Mouse (Mus musculus): ENCODE results near the gene Foxf2.

Gene Foxf2

DNA sequence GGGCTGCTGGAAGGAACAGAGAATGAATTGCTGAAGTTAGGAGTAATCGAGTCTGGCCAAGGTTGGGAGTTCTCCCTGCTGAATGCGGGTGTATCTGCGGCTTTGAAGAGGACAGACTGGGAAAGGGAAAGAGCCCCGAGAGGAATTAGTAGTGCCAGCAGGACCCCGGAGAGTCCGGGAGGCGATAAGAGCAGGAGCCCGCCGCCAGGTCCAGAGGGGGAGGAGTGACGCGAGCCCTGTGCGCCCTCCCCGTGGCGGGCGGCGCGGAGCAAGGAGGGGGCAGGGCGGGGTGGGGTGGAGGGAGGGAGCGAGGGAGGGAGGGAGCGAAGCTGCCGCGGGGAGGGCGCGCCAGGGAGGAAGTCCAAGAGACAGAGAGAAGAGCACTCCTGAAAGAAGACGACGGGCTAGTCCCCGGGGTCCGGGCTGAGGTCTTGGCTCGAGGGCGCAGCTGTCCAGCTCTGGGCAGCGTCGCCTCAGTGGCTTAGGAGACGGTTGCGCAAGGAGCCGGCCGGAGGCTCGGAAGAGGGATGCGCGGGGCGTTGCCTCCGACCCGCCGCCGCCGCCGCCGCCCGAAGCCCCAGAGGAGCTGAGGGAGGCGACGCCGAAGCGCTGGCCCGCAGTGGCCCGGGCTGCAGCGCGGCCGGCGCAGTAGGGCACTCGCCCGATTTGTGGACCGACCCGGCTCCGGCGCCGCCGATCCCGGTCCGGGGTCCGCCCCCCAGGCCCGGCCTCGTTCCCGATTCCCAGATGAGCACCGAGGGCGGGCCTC is at the start of gene Foxf2:
Gene Foxf2, plus strand, starts transcription at position 484 of the 769 bp plus-strand sequence.
- in situ Hi-C loops (cut with MboI, MseI), result loop anchor here (5.0 kb wide), 4 partner anchors 63 to 1068 kb away; no protein-coding TSS in a partner anchor

DNA sequence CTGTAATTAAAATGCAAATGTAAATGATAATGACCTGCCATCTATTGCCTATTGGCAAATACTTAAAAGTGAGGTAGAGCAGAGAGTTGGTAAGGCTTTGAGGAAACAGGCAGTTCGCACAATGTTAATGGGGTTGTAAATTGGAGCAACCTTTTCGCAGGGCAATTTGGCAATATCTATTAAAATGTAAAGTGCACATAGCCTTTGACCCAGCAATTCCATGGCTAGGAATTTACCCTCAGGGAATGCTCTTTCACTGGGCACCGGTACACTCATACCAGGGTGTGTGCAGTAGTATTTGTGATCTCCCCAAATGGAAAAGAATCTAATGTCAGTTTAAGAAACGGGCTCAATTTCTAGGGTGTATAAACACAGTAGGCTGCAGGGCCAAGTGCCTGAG is 48.9 kb upstream of the Foxf2 start:
- in situ Hi-C loops (cut with MboI, MseI), result no loop called here

DNA sequence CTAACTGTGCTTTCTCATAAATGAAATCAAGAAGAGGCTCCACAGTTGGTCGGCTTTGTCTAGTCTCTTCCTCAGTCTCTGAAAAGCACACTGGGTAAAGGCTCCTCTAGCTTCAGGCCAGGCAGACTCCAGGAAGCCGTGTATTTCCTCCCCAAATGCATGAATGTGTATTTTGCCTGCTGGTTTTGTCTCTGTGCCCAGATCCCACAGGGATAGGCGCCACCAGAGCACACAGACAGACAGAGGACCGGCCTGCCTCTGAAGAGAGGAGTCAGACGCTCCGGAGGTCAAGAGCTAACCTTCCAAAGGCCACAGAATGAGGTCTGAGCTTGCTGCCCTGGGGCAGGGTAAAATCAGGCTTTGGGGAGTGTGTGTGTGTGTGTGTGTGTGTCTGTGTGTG is 48.0 kb upstream of the Foxf2 start:
- in situ Hi-C loops (cut with MboI, MseI), result no loop called here

DNA sequence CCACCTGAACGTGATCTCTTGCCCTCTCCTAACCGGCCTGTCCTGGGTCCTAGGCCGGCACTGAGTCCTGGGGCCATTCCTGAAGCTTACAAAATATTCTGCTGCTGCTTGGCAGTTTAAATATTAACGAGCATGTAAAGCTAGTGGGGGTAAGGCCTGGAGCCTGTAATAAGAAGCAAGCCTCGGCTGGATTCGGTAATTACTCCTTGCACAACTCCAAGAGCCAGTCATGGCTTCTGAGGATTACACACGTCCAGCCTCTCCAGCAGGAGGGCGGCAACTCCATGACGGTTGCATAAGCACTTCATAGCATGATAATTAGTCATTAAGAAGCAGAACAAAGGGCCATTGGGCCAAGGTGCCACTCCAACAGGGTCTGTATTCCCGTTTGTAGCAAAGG is 47.2 kb upstream of the Foxf2 start:
- in situ Hi-C loops (cut with MboI, MseI), result no loop called here

DNA sequence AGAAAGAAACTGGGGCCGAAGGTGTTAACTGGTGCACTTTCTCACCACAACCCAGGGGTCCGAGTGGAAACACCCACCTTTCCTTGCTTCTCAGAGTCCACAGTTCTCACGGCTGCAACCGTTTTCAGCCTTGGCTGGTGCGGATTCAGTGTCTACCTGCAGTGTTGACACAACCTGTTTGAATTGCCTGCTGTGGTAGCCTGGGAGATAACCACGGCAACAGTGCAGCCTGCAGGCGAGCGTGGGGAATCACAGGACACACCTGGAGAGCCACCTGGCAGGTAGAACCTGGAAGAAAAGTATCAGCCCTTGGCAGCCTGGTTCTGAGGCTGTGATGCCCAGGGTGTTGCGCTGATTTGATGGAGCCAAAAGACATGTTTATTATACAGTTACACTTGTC is 45.8 kb upstream of the Foxf2 start:
- in situ Hi-C loops (cut with MboI, MseI), result no loop called here

DNA sequence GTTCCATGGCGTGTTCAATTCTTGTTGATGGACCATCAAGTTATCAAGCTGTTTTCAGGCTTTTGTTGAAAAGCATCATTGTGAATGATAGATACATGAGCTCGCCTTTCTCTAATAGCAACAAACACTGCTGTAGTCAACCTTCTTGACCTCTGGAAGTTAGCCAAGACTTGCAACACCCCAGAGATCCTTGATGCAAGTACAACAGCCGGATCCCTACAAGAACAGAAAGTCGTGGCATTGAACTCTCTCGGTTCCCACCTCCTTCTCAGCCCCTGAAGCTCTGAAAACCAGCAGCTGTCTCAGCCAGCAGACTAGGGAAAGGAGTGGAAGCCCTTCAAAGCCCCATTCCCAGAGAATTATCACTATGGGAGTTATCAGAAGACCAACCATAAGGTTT is 38.3 kb upstream of the Foxf2 start:
- in situ Hi-C loops (cut with MboI, MseI), result no loop called here

DNA sequence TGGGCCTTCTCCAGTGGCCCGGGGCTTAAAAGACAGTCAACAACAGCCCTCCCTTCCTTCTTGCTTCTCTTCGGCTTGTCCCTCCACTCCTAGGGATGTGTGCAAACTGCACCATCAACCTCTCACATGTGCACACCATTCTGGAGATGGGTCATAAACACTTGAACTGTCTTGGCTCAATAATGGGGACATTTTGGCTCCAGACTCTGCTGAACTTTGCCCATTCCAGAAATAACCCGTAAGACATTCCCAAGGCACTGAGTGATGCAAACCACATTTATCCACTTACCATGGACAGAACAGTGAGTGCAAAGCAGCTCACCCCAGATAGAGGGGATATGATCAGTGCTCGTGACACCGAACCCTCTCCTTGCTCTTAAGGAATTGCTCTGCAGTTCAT is 26.0 kb upstream of the Foxf2 start:
- in situ Hi-C loops (cut with MboI, MseI), result no loop called here

DNA sequence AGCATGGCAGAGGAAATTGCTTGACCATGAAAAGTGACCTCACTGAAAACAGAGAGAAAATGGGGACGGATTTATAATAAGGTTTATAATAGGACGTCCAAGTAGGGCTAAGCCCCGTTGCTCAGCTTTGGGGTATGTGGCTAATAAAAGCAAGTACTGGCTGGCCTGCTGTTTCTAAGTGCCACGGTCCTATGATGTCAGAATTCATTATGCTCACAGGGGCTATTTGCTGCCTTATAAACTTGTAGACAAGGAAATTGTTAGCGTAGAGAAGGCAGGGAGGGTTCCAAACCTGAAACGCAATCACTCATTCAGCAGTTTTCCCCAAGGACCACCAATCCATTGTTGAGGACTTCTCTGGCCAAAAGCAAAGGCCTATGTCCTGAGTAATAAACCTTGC is 21.7 kb upstream of the Foxf2 start:
- in situ Hi-C loops (cut with MboI, MseI), result no loop called here

DNA sequence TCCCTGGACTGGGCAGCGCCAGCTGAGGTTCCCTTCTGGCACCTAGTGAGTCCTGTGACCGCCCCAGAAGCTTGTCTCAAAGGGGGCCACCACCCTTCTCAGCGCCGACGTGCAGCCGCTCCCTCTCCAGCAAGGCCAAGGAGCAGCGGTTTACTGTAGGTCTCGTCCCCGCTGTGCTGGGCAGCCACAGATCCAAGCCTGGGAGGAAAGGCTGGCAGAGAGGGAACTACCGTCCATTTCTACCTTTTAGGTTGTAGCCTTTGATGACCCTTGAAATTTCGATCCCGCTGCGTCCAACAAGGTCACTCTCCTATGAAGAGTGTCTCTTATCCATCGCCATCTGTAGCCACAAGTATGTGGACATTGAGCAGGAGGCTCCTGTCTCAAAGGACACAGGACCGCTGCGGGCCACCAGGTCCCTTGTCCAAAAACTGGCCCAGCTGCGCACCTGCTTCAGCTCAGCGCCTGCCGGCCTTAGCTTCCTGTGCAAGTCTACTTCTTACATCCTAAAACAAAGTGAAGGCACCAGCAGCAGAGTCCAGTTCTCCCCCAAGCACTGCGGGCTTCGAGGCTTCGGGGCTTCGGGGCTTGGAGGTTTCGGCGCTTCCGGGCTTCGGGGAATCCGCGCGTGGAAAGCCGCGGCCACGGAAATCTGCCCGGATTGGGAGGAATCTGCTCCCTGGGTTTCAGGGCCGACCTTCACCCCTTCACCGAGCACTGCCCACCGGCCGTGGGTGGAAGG is 10.7 kb upstream of the Foxf2 start:
- in situ Hi-C loops (cut with MboI, MseI), result no loop called here

DNA sequence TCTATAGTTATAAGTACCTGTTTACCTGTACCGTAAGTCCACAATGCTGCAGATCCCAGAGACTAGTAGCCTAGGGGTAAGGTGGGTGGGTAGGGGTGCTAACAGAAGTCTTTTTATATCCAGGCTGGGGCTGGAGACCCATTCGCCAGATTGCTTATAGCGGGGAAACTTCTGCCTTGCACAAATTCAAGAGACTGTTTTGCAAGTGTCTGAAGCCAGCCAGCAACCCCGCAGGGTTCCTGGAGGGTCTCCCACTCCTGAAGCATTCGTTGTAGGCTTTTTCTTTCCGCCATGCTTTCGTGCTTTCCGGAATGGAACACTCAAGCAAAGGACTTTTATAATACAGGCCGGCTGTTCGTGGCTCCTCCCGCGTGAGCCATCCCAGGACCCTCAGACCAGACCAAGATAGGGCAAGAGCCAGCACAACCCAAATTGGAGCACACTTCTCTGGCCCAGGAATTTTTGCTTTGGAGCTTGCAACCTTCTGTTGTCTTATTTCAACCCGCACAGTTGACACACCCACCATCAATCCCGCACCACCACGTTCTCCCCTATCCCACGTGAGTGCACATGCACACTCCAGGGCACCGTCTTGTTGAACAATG is 10.0 kb upstream of the Foxf2 start:
- in situ Hi-C loops (cut with MboI, MseI), result no loop called here

DNA sequence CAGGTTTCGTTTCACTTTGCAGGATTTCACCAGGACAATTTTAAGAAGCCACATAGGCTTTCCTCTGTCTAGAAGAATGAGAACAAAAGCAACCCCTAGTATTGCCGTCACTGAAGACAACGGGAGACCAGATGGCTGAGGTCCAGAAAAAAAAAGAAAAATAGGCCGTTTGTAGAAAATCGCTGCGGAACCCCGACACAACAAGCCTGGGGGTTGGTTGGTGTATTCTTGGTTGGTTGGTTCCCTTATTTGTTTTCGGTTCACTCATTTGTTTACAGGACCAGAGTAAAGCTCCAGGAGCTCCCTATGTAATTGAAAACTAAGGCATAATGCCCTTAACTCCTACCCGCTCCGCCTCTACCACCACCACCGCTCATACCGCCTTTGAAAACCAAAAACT is 7.6 kb upstream of the Foxf2 start:
- in situ Hi-C loops (cut with MboI, MseI), result no loop called here

DNA sequence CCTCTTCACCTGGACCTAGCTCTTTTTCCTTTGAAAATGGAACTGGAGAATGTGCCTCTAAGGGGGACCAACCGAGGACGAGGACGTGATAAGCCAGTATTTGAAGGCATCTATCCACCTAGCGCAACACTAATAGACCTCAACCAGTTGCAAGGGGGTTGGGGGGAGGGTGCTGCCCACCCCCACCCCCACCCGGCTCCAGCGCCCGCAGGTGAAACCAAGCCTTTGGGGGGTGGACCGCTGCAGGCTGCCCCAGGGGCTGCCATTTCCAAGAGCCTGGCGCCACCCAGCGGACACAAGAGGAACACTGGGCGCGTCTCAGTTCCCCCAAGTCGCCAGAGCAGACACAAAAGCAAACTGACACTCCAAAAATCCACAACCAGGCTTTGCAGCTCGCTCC is 7.2 kb upstream of the Foxf2 start:
- in situ Hi-C loops (cut with MboI, MseI), result no loop called here

DNA sequence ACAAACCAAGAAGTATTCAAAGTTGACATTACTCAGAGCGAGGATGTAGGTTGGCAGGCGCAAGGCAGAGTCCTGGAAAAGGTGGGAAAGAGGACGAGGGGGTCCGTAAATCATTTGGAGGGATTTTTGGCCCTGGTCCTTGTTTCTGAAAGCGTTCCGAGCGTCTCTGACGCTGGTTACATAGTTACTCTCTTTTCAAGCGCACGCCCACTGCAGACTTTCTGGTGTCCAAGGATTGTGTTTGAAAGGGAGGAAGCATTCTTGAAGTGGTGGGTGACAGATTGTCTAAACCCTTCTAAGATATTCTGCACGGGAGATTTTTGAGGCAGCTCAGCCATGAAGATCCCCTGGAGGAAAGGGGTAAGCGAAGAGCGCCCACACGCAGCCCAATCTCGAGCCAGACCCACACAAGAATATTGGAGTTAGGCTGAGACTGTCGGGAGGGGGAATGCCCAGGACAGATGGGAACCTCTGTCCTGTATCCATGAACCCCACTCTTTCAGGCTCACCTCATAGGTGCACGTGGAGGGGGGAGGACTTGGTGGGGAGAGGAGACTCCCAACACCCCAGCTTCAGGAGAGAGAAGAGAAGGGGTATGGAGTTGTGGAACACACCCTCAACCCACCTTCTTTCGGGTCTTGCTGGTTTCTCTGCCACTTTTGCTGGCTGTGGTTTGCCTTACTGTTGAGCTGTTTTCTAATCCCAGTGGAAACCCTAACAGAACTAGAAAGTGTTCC is 6.5 kb upstream of the Foxf2 start:
- in situ Hi-C loops (cut with MboI, MseI), result no loop called here

DNA sequence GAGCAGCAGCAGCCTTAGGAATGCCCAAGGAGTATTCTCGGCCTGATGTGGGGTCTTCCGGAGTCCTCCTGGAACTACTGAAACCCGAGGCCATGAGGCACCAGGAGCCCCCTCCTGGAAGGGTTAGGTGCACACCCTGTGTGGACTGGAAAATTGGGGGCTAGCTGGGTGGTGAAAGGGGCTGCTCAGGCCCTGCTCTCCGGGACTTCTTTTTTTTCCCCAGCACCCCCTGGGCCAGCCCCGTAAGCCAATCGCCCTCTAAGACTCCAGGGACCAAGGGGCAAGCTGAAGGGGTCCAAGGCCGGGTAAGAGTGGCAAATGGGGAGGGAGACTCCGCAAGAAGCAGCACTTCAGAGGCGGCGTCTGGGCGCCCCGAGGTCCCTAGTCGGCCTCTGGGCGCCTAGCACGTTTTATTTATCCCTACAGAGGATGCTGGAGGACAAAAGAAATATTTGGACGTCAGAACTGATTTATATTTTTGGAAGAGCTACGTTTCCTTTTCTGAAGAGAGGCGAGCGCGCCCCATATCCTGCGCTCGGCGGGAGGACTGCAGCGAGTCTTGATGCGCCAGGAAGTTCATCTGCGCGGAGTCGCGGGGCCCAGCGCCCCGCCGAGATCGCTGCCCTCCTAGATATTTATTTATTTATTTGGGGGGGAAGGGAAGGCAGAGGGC is 5.7 kb upstream of the Foxf2 start:
- in situ Hi-C loops (cut with MboI, MseI), result no loop called here

DNA sequence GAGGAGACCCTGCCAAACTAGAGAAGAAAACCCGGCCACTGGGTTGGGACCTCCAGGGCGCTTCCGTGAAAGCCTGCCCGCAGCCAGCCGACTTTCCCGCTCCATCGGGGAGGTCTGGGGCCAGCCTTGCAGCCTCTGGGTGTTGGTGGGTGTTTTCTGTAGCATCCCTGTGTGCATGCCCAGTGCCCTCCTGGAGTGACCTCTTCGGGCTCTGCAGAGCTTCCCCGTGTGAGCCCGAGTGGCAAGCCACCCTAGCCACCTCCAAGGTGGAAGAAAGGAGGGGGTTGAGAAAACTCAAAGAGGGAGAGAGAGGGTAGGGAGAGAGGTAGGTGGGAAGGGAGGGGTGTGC is 5.1 kb upstream of the Foxf2 start:
- in situ Hi-C loops (cut with MboI, MseI), result no loop called here

DNA sequence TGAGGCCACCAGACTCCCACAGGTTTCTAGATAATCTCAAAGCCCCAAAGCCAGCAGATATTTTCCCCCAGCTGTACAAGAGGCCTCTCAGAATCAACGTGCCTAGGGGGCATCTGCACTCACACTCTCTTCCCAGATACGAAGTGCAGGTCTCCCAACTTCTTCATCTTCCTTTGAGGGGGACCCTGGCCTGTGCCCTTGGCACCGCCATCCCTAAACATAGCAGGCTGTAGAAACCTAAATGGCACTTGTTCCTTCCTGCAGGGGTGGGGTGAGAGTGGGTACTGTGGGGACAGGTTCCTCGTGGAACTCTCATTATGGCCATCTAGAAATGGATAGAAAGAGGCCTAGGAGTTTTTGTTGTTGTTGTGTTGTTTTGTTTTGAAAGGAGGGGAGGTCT is 4.7 kb upstream of the Foxf2 start:
- in situ Hi-C loops (cut with MboI, MseI), result no loop called here

DNA sequence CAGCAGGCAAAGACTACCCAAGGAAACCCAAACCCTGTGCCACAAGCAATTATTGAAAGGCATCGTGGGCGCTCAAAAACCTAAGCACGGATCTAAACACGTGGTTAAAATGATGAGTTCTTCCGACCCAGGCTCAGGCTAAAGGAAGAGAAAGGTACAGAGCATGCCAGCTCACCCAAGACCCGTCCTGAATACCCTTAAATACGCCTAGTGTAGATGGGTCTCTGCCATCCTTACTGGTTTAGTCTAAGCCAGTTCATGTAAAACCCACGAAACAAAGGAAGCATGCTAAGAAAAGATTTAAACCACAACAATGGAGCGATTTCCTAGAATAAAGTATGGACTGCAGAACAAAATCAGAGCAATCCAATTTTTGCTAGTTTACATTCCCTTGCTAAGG is 3.9 kb upstream of the Foxf2 start:
- in situ Hi-C loops (cut with MboI, MseI), result no loop called here

DNA sequence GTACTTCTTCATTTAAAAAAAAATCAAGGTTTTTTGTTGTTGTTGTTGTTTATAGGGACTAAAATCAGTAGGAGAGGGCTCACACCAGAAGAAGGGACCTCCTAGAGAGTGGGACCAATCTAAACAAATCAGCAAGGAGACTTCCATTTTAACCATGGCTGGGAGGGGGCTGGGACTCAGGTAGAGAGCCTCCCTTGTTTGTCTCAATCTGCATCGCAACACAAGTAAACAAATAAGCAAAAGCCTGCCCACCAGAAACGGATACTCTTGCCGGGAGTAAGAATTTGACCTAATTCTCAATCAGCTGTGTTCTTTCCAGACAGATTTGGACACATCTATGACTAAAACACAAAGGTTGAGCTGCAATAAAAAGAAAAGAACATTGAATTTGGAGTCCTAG is 3.2 kb upstream of the Foxf2 start:
- in situ Hi-C loops (cut with MboI, MseI), result no loop called here

DNA sequence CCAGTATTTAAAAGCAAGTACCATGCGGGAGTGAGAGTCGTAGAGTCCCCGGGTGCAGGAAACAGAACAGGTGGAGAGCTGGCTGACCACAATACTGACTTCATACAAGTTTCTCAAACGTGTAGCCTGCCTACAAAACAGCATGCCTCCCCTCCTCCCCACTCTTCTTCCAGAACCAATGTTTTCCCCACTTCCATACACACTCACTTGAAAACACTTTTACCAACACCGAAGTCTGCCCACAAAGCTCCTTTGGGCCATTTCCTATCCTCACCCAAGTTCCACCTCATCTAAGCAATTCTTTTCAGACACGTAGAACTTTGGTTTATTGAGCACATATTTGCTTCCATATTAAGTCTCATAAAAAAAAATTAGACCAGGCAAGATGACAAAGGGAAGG is 2.3 kb upstream of the Foxf2 start:
- in situ Hi-C loops (cut with MboI, MseI), result no loop called here

DNA sequence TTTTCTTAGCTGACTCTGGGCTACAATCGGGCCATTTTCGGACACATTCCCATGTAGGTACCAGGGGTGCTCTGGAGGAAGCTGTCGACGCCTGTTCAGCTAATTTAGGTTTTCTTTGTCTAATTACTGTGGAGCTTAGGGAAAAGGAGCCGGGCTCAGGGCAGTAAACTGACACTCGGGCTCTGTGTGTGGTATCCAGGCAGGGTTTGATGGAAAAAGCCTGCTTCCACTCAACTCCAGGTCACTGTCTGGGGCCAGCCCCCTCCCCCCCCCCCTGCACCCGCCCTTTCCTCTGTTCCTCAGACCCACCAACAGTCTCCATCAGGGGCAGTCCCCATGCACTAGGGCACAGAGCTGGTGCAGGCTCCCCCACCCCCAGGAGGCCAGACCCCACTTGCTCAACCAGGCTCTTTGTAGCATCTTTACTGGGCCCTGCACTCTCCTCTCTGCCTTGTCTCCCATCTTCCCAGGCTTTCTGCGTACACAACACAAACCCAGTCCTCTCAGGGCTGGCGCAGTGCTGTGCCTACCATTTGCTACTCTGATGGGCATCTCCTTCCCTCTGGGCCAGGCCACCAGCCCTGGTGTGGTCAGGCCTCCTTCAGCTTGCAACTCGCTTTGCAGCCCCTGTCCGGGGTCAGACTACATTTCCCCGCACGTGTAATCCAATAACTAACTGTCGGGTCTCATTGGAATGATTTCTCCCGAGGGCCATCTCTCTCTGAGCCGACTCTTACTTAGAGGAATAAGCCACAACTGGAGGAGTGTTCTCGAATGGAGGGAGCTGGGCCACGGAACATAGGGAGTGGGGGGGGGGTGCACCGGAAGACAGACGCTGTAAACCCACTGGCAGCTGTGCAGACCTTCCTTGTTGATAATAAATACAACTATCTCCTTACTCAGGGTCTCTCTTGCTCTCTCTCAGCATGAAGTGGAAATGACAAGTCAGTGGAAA is 1.4 kb upstream of the Foxf2 start:
- in situ Hi-C loops (cut with MboI, MseI), result no loop called here

DNA sequence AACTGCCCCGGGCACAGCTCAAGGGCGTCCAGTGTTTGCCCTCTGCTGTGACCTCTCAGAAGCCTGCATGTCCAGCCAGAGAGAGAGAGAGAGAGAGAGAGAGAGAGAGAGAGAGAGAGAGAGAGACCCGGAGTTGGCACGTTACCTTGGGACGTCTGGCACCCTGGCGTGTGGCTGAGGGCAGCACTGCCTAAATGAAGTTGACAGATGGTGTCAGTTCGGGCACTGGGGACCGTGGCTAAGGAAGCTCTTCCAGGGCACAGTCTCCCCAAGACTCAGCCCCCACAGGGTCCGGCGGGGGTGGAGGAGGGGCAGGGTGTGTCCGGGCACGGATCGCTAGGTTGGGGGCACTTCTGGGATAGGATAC is 667 bp upstream of the Foxf2 start:
- in situ Hi-C loops (cut with MboI, MseI), result loop anchor here (5.0 kb wide), 4 partner anchors 63 to 1068 kb away; no protein-coding TSS in a partner anchor

Data from T-helper 1 cell (primary cell).